Mouse (Mus musculus) brain, embryonic 14.5 days (tissue): ENCODE measurements around the gene Mettl17.

ENCODE experiments used
- CTCF ChIP-seq: fragments of 200-500 bp; IDR thresholded peaks from 2 replicates; pipeline ENCODE4 v1.5.1; 2012; ENCODE audit warnings: inconsistent platforms, mild to moderate bottlenecking, moderate library complexity, borderline replicate concordance; ENCODE audit not compliant: insufficient read depth, insufficient read length; ENCODE audit errors: extremely low read depth
- POLR2A ChIP-seq: fragments of 200-500 bp; IDR thresholded peaks from 2 replicates; pipeline ENCODE4 v1.6.1; 2012; ENCODE audit warnings: mild to moderate bottlenecking, inconsistent platforms, borderline replicate concordance; ENCODE audit not compliant: poor library complexity, insufficient read depth, insufficient read length, severe bottlenecking; ENCODE audit errors: extremely low read depth

DNA sequence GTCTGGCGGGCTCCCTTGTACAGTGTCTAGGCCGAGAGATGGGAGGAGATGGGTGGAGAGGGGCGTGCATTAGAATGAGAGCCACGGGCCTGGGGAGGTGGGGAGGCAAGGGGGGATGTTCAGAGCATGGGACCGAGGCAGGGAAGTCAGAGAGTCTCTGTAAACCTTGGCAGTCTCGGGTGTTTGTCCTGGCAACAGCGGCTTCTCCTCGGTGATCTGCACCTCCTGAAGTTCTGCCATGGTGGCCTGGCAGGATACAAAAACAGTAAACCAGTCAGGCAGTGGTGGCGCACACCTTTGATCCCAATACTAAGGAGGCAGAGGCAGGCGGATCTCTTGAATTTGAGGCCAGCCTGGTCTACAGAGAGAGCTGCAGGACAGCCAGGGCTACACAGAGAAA is 26.7 kb downstream of the Mettl17 start:
- TF ChIP-seq CTCF (no peak), POLR2A (no peak)
